Mouse (Mus musculus) midbrain, postnatal 0 days (tissue): ENCODE data around the gene Sipa1l3. TPM values are rescaled to one million over a fixed set of nuclear protein-coding genes. Genes with fewer than 3 reads are reported as not detected.

Experiments used
- ATAC-seq: fragments of 200-750 bp; cut with Nextera tagmentation; 2 replicates; pipeline ENCODE4 v1.8.0; 2017; ENCODE audit warnings: moderate number of reproducible peaks, mild to moderate bottlenecking, moderate TSS enrichment, moderate library complexity; ENCODE audit not compliant: low FRiP score
- DNase-seq: peaks from one replicate; pipeline ENCODE4 v3.0.0-alpha.2; 2015; ENCODE audit warnings: low spot score
- H3K27ac ChIP-seq: fragments of 300-500 bp; sonication (generic); 2 replicates; pipeline ENCODE4 v1.5.1; 2014; ENCODE audit warnings: low read depth, mild to moderate bottlenecking, low read length, mixed read lengths
- H3K27me3 ChIP-seq: fragments of 300-500 bp; sonication (generic); 2 replicates; pipeline ENCODE4 v1.6.1; 2014; ENCODE audit warnings: low read length, control low read depth, mixed read lengths; ENCODE audit not compliant: insufficient read depth
- H3K36me3 ChIP-seq: fragments of 300-500 bp; sonication (generic); 2 replicates; pipeline ENCODE4 v1.6.1; 2014; ENCODE audit warnings: low read length, control low read depth, mixed read lengths; ENCODE audit not compliant: insufficient read depth
- H3K4me1 ChIP-seq: fragments of 300-500 bp; sonication (generic); 2 replicates; pipeline ENCODE4 v1.6.1; 2014; ENCODE audit warnings: mild to moderate bottlenecking, control low read depth, antibody characterized with exemption, low read length, mixed read lengths; ENCODE audit not compliant: insufficient read depth
- H3K4me2 ChIP-seq: fragments of 300-500 bp; sonication (generic); 2 replicates; pipeline ENCODE4 v1.6.1; 2014; ENCODE audit warnings: low read depth, mild to moderate bottlenecking, low read length, mixed read lengths; ENCODE audit not compliant: poor library complexity, severe bottlenecking
- H3K4me3 ChIP-seq: fragments of 300-500 bp; sonication (generic); 2 replicates; pipeline ENCODE4 v1.5.1; 2014; ENCODE audit warnings: low read depth, mild to moderate bottlenecking, low read length, moderate library complexity
- H3K9ac ChIP-seq: fragments of 300-500 bp; sonication (generic); replicated peaks from 2 replicates; pipeline ENCODE4 v1.6.1; 2014; ENCODE audit warnings: mild to moderate bottlenecking, low read length, moderate library complexity, mixed read lengths; ENCODE audit not compliant: poor library complexity, severe bottlenecking
- H3K9me3 ChIP-seq: fragments of 300-500 bp; sonication (generic); 2 replicates; pipeline ENCODE4 v1.6.1; 2016; ENCODE audit warnings: low read length, control low read depth
- CTCF ChIP-seq: IDR thresholded peaks from 2 replicates; pipeline ENCODE4 v1.5.1; 2016; ENCODE audit warnings: antibody characterized with exemption, mild to moderate bottlenecking
- WGBS: fragments of 180-500 bp; shearing (Covaris S2); extraction: QIAGEN DNeasy Blood & Tissue Kit; methylation state at CpG from one replicate; pipeline ENCODE4 v1.1.7; 2014; 5-methylcytosine and 5-hydroxymethylcytosine counted together
- polyA plus RNA-seq: library from polyadenylated mRNA; unstranded; fragments of >200 nt; fragmentation: Nextera tagmentation; extraction: Ambion mirVana; gene quantifications from 2 replicates; pipeline ENCODE4 v1.2.1, GENCODE M21; 2015
- total RNA-seq: library from RNA; depleted of rRNA; stranded (reverse); fragments of >200 nt; gene quantifications from 2 replicates; pipeline ENCODE4 v1.2.3, GENCODE M21; 2014

Sipa1l3 gene
- total and polyA plus RNA-seq, 2 experiments from 2014 or later, result 13.9 to 80.7 TPM

GRCm38 (mm10) chr7:29391761-29392512 lies 126.5 kb downstream of the Sipa1l3 start:
- Histone ChIP-seq H3K36me3 (peaks cover 34% of the 10 kb centered on the region), H3K9me3 (no peaks in the 10 kb centered on the region), H3K9ac (no peak overlapping the region), H3K4me2 (no peak overlapping the region), H3K27me3 (no peaks in the 10 kb centered on the region), H3K27ac (no peak overlapping the region), H3K4me3 (no peak overlapping the region), H3K4me1 (no peaks in the 10 kb centered on the region)
- no peak for TF ChIP-seq CTCF
- WGBS, result 74% methylated on average over 25 of the region's 25 CpGs
- DNase-seq, result peak; percentile 82
- ATAC-seq, result peak; percentile 14; the same call in 1 of the 2 replicates

DNA sequence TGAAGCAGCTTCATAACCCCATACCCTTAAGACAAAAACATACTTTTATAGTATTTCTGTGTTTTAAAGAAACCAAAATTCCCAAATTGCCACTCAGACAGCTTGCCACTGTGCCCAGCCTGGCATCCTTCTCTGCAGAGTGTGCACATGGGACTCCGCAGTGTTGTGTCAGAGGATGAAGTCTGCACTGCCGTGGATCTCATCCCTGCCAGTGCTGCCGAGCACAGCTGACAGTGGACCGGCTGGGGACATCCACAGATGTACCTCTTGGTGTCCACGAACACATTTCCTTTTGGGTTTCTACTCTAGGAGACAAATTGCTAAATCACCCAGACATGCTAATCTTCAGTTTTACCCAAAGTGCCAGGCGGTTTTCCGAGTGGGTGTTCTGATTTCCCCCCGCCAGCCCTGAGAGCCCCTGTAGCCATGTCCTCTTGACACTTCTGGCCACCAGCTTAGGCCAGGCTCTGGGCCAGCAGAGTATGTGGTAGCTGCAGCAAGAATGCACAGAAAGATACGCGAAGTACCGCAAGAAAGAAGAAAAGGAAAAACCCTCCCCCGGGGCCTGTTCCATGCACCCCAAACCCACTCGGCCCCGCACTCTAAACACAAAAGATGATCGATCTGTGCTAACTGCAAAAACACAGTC lies 127.2 kb downstream of the Sipa1l3 start:
- DNase-seq (peak; percentile 33), ATAC-seq (no peak)
- Histone ChIP-seq H3K27me3 (no peaks in the 10 kb centered on the region), H3K4me1 (no peaks in the 10 kb centered on the region), H3K4me2 (no peak overlapping the region), H3K36me3 (peaks cover 34% of the 10 kb centered on the region), H3K9ac (no peak overlapping the region), H3K4me3 (no peak overlapping the region), H3K9me3 (no peaks in the 10 kb centered on the region), H3K27ac (no peak overlapping the region)
- TF ChIP-seq CTCF, result no peak
- WGBS, result 87% methylated on average over 15 of the region's 15 CpGs

GRCm38 (mm10) chr7:29390234-29390633 lies 128.2 kb downstream of the Sipa1l3 start:
- Histone ChIP-seq H3K4me1 (no peaks in the 10 kb centered on the region), H3K4me2 (no peak overlapping the region), H3K9ac (no peak overlapping the region), H3K4me3 (no peak overlapping the region), H3K27ac (no peak overlapping the region), H3K27me3 (no peaks in the 10 kb centered on the region), H3K9me3 (no peaks in the 10 kb centered on the region), H3K36me3 (peaks cover 38% of the 10 kb centered on the region)
- no peak for DNase-seq
- ATAC-seq, result no peak
- 76% methylated on average over 10 of the region's 10 CpGs for WGBS
- TF ChIP-seq CTCF, result no peak

- peak; percentile 32; the same call in 1 of the 2 replicates for ATAC-seq
- peak; percentile 86 for DNase-seq
- no peaks in the 10 kb centered on the region for H3K27me3 ChIP-seq
- 81% methylated on average over 17 of the region's 17 CpGs for WGBS
- no peak overlapping the region for H3K9ac ChIP-seq
- no peak for TF ChIP-seq CTCF
- no peak overlapping the region for H3K4me2 ChIP-seq
- no peak overlapping the region for H3K27ac ChIP-seq
- H3K4me1 ChIP-seq, result no peaks in the 10 kb centered on the region
- no peak overlapping the region for H3K4me3 ChIP-seq
- H3K9me3 ChIP-seq, result no peaks in the 10 kb centered on the region
- H3K36me3 ChIP-seq, result peaks cover 40% of the 10 kb centered on the region
Measured at GRCm38 (mm10) chr7:29387524-29388068, 130.8 kb downstream of the Sipa1l3 start.

DNA sequence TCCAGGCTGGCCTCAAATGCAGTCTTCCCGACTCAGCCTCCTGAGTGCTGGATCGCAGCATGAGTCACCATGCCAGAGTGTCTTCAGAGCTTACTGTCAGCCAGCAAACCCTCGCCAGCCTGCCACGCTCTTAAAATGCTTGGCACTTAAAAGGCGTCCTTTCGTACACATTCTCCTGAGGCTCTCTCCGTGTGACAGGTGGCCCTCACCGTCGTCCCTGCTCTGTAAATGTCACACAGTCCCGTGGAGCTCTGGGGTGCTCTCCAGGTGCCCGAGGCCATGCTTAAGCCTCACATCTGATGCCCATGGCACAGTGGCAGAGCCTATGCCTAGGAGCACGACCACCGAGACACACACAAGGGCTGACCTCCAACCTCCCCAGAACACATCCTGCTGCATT lies 132.1 kb downstream of the Sipa1l3 start:
- no peak overlapping the region for H3K4me2 ChIP-seq
- no peak overlapping the region for H3K9ac ChIP-seq
- H3K9me3 ChIP-seq, result no peaks in the 10 kb centered on the region
- no peak for ATAC-seq
- H3K36me3 ChIP-seq, result peaks cover 48% of the 10 kb centered on the region
- H3K4me3 ChIP-seq, result no peak overlapping the region
- no peaks in the 10 kb centered on the region for H3K4me1 ChIP-seq
- no peak overlapping the region for H3K27ac ChIP-seq
- 88% methylated on average over 13 of the region's 13 CpGs for WGBS
- no peaks in the 10 kb centered on the region for H3K27me3 ChIP-seq
- DNase-seq, result no peak
- no peak for TF ChIP-seq CTCF

- 89% methylated on average over 10 of the region's 10 CpGs for WGBS
- Histone ChIP-seq H3K4me3 (no peak overlapping the region), H3K27ac (no peak overlapping the region), H3K4me1 (no peaks in the 10 kb centered on the region), H3K27me3 (no peaks in the 10 kb centered on the region), H3K9me3 (no peaks in the 10 kb centered on the region), H3K9ac (no peak overlapping the region), H3K36me3 (peaks cover 53% of the 10 kb centered on the region), H3K4me2 (no peak overlapping the region)
- TF ChIP-seq CTCF, result no peak
- ATAC-seq, result no peak
- DNase-seq, result no peak
Measured at GRCm38 (mm10) chr7:29385791-29386190, 132.7 kb downstream of the Sipa1l3 start.
